Mouse (Mus musculus): ENCODE results near the gene Aanat.

Aanat gene

GRCm38 (mm10) chr11:116628712-116629111, 42.5 kb downstream of the Aanat start:
- 47% methylated on average over 9 of the region's 9 CpGs for WGBS

- 88% methylated on average over 6 of the region's 6 CpGs for WGBS
These were observed 43.2 kb downstream of the Aanat start for GRCm38 (mm10) chr11:116629472-116629871.

GRCm38 (mm10) chr11:116630171-116630965, 44.1 kb downstream of the Aanat start:
- WGBS = 67% methylated on average over 12 of the region's 12 CpGs

- WGBS = 74% methylated on average over 10 of the region's 10 CpGs
These were observed 46.7 kb downstream of the Aanat start for GRCm38 (mm10) chr11:116632962-116633361.

GRCm38 (mm10) chr11:116636607-116637006, 50.4 kb downstream of the Aanat start:
- 75% methylated on average over 8 of the region's 8 CpGs for WGBS

GRCm38 (mm10) chr11:116641168-116641567, 54.9 kb downstream of the Aanat start:
- WGBS = 55% methylated on average over 5 of the region's 5 CpGs

GRCm38 (mm10) chr11:116641731-116642130, 55.5 kb downstream of the Aanat start:
- 70% methylated on average over 3 of the region's 3 CpGs for WGBS

GRCm38 (mm10) chr11:116642681-116643578, 56.7 kb downstream of the Aanat start:
- 38% methylated on average over 14 of the region's 14 CpGs for WGBS

- WGBS = 18% methylated on average over 19 of the region's 19 CpGs
These were observed 57.5 kb downstream of the Aanat start for GRCm38 (mm10) chr11:116643579-116644224.

GRCm38 (mm10) chr11:116644225-116645112, 58.2 kb downstream of the Aanat start:
- WGBS = 55% methylated on average over 21 of the region's 21 CpGs

GRCm38 (mm10) chr11:116645446-116646110, 59.3 kb downstream of the Aanat start:
- 82% methylated on average over 8 of the region's 8 CpGs for WGBS

GRCm38 (mm10) chr11:116646136-116646535, 59.9 kb downstream of the Aanat start:
- 76% methylated on average over 11 of the region's 11 CpGs for WGBS

- 88% methylated on average over 7 of the region's 7 CpGs for WGBS
These were observed 60.5 kb downstream of the Aanat start for GRCm38 (mm10) chr11:116646771-116647170.

All from cerebral cortex, adult 2 months (tissue).